Mouse (Mus musculus): ENCODE measurements around the gene Poc1a. TPM values are rescaled to one million over a fixed set of nuclear protein-coding genes. Genes with fewer than 3 reads are reported as not detected.

Gene Poc1a
- total RNA-seq (2021) = 10 to 100 TPM; 11.3 to 11.6 TPM
- long read RNA-seq, experiment 1, transcript Poc1a-201 (11 exons, 2,337 nt) = major isoform, 6 of 11 reads
- long read RNA-seq, experiment 1, partial matches to known transcripts = 1 of 11 reads
- long read RNA-seq, experiment 1, other reads (novel, unspliced or antisense) = 3 of 11 reads
- long read RNA-seq, experiment 2, transcript Poc1a-201 (11 exons, 2,337 nt) = major isoform, 6 of 11 reads
- long read RNA-seq, experiment 2, partial matches to known transcripts = 3 of 11 reads
- long read RNA-seq, experiment 2, other reads (novel, unspliced or antisense) = 2 of 11 reads

DNA sequence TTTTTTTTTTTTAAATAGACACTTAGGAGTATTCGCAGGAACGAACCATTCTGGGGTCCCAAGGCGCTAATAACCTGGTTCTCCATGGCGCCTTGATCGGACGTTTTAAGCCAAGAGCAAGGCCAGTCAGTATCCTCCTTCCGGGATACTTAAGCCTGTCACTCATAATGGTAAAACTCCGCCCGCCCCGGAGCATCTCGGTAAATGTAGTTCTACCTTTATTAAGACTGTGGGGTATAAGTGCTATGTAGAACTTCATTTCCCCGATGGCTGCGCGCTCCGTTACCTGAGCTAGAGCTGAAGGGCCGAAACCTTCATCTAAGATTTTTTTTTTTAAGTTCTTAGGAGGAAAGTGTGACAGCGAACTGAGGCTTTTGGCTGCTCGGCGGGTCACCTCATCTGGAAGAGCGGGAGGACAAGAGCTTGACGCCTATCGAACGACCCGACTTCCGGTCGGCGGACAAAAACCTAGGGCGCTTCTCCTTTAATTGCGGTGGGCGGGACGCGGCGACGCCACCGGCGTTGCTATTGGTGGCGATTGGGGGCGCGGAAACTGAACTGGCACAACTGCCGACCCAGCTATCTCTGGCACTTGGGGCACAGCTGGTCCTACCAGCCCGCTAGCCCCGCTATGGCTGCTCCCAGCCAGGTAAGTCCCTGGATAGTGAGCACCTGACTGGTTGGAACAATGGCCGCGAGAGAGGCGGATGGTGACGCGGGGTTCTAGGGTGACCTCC is at the start of gene Poc1a:
Poc1a (plus strand) TSS at position 254 of the 737 bp plus-strand sequence.
- peak; percentile 85 to 86 for DNase-seq (ENCODE audit: low spot score in 2 of 2)

DNA sequence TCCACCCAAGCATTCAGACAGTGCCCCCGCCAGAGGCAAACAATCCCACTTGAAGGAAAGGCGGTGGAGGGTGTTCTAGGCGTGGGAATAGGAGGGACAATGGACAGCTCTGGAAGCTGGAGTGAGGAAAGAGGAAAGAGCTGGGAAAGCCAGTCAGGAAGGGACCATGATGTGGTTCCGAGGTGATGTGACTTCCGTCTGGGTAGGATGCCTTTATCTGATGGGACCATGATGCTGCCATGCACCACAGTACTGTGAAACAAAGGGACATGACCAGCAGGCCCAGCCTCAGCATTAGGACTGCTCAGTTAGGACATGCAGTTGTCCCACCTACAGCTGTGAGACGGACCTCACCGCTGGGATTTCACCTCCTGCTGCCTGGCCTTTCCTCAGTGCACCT is 49.6 kb upstream of the Poc1a start:
- no peak for DNase-seq (ENCODE audit: low spot score in 2 of 2)

DNA sequence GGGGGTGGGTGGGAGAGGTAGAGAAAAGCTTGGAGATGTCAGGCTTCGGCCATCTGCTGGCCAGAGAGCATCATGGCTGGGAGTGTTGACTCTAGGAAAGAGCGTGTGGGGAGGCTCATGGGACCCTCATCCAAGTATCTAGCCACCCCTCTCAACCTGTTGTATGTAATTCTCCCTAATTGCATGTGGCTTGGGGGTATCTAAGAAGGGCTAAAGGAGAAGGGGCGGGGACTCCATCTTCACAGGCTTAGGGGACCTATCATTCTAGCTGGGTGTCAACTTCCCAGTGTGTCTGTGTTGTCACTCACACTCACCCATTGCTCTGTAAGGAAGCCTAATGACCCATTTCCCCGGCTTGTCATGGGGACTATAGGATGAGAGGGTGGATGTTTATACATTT is 49.0 kb upstream of the Poc1a start:
- no peak for DNase-seq (ENCODE audit: low spot score in 2 of 2)

DNA sequence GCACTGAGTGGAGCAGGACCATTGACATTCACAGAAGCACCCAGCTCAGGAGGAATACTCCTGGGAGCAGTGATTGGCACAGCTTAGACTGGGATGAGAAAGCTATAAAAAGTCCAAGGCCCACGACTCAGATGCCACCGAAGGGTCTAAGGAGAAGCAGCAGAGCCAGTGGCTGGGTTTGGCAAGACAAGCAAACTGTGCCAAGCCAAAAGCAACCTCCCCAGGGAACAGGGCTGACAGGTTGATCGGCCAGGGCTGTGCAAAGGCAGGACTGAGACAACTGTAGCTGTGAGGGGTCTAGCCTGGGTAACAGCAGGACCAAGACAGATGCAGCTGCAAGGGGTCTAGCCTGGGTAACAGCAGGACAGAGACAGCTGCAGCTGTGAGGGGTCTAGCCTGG is 47.9 kb upstream of the Poc1a start:
- DNase-seq (ENCODE audit: low spot score in 2 of 2) = no peak

DNA sequence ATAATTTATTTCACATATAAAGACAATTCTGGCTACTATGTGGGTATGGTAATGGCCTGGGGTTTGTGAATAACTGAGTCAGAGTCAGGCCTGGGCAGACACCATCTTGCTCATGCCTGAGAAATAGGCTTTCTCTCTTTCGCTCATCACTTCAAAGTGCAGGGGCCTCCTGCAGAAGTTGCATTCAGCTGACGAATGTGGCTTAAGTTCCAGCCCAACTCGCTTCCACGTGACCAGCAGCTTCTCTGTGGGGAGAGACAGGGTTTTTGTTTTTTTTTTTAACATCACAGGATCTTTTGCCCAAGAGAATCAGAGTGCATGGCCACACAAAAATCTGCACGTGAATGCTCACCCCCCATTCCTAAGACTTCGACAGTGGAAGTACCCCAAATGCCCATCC is 46.9 kb upstream of the Poc1a start:
- DNase-seq (ENCODE audit: low spot score in 2 of 2) = no peak

DNA sequence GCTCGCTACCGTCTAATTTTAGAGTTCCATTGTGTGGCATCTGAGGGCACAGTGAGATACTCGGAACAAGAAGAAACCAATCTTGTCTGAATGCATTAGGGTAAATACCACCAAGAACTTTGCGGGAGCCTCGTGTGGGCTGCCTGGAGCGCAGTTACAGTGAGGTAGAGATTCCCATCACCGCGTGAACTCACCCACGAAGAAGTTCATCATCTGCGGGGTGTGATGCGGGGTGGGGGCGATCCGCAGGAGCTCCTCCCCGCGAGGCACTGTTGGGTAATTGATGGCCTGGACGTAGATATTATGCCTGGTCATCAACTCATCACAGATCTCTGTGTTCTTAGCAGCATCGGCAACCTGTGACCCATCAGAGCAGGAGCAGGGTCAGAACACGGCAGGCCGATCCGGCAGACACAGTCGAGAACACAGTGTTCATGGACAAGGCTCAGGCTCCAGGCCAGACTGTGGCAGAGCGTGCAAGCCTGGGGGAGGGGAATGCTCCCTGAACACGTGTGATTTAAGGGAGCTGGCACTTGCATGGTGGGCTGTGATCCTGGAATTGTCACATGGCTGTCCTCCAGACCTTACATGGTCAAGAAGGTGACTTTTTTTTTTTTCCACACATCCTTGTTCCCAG is 45.5 kb upstream of the Poc1a start:
- DNase-seq (ENCODE audit: low spot score in 2 of 2) = no peak

DNA sequence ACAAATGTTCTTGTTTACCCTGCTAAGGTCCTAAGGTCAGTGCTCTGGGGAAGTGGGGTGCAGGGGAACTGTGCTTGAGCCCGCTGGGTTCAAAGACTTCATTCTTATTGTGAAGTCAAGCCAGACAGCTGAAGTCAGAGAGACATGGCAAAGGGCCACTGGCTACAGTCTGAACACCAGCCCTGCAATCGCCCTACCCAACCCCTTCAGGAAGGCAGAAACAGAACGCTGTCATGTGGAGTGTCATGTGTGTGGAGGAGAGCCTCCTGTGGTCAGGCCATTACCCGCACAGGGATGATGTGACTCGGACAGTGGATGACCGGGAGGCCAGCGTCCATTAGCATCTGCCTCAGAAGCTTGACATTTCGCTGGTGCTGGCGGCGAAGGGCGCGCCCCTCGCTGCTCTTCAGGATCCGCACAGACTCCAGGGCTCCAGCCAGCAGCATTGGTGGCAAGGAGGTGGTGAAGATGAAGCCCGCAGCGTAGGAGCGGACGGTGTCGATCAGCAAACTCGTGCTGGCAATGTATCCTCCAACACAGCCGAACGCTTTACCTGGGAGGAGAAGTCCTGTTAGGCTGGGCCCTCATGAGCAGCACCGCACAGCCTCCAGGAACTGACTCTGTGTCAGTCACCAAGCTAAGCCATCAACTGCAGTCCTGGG is 44.6 kb upstream of the Poc1a start:
- DNase-seq (ENCODE audit: low spot score in 2 of 2) = no peak

DNA sequence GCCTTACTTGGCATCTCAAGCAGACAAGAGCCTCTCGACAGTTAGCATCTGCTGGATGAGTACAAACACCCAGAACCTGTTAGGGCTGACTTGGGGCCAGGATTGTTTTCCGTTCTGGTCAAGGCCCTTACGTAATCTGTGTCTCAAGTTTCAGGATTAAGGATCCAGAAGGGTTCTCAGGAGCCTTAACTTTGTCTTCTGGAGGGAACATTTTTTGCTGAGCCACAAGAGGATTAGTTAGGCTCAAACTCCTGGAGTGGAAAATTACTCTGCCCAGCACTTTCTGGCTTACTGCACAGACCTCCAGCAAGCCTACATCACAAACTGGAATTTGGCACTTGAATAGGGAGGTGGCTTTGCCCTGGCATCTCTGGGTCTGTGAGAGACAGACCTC is 44.0 kb upstream of the Poc1a start:
- no peak for DNase-seq (ENCODE audit: low spot score in 2 of 2)

DNA sequence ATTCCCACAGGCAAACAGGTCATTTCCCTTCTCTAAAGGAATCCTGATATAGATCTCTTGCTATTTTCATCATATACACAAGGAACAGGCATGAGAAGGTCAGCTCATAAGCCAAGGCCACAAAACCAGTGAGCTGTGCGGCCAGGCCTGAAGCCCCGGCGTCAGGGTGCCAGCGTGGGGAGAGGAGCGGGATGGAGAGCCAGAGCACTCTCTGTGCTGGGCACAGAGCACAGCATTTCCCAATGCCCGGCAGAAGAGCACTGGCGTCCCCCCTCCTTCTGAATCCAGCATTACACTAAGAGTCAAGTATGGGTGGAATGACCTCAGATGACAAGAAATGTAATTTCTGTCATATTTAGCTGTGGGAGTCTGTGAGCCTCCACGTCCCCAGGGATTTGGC is 43.5 kb upstream of the Poc1a start:
- no peak for DNase-seq (ENCODE audit: low spot score in 2 of 2)

DNA sequence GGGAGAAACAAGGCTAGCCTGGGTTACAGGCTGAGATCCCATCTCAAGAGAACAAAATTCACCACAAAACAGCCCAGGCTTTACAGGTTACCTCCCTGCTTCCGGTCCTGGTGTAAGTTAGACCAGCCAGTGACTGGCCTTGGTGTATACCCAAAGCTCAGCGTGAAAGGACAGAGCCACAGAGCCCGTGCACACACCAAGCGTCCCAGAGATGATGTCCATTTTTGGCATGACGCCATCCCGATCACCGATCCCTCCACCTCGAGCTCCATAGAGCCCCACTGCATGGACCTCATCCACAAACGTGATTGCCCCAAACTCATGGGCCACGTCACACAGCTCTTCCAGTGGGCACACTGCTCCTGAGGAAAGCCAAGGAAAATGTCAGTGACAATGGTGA is 43.0 kb upstream of the Poc1a start:
- DNase-seq (ENCODE audit: low spot score in 2 of 2) = no peak

DNA sequence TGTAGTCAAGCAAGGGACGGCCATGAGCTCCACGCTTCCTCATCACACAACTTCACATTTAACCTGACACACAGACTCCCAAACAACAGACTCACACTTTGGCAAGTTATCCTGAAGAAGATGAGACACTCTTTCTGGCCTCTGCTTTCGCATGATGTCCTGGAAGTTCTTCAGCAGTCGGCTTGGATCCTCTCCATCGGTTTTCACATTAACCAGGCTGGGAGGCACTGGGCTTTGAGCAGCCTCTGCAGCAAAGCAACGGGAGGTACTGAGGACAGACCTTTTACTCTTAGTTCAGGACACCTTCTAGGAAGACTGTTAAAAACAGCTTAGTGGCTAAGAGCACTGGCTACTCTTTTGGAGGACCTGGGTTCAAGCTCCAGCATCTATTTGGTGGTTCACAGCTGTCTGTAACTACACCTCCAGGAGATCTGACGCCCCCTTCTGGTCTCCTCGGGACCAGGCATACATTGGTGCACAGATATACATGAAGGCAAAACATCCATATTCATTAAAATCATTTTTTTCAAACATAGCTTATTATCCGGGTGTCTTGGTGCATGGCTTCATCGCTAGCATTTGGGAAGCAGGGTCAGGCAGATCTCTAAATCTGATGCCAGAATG is 39.2 kb upstream of the Poc1a start:
- no peak for DNase-seq (ENCODE audit: low spot score in 2 of 2)

DNA sequence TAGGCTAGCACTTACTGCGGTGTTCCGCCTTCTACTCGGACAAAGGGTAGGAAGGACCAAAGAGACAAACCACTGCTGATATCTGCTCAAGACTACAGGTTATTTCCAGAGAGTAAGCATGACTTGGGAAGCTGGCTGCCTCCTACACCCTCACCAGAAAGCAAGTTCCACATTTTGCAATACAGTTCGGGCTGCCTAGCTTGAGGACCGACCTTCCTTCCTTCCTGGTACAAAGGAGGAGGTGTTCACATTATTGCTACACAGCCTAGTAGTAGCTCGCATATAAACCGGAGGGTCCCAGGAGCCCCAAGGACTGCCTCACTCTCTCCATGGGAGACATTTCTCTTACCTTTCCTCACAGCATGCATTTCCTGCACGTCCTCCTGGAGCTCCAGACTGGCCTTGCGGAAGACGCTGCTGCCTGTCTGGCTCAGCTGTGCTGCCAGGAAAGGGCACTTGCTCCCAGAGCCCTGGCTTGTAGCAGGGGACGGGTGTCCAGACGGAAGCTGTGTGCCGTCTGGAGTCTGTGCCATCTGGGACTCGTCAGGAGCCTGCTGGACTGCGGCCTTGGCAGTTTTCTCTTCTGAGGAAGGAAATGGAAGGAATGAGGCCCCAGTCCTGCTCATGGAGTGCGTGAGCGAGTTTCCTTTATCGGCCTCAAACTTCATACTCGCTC is 37.9 kb upstream of the Poc1a start:
- DNase-seq (ENCODE audit: low spot score in 2 of 2) = no peak

DNA sequence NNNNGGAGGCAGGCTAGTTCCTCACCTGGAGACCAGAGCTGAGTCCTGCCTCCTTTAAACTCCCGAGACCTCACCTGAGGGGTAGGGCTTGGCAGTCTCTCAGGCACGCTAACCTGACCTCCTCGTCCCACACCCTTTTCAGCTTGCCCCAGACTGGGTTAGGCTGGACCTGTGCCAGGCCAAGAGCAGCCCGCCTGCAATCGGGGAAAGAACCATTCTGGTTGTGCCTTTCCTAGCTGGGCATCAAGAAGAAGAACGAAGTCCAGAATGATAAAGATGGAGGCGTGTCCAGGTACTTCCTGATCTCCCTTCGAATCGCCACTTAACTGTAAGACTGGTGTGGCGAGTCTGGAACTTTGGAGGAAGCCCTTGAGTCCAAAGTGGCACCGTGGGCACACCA is 31.3 kb upstream of the Poc1a start:
- DNase-seq (ENCODE audit: low spot score in 2 of 2) = no peak

DNA sequence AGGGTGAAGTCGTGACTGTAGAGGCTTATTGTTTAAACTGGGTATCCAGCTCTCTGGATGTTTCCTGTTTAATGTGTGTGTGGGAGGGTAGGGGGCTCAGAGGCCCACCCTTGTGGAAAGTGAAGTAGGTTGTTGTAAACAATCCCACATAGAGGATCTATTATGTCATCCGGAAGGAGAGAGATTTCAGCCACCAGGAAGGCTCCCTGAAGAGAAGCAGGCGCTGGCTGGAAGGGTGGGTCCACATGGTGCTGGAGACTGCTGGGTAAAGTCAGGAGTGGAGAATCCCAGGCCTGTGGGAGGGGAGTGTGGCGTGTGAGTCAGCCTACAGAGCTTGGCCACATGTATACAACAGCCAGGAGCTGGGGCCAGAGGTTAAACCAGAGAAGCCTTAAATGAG is 30.6 kb upstream of the Poc1a start:
- no peak for DNase-seq (ENCODE audit: low spot score in 2 of 2)

DNA sequence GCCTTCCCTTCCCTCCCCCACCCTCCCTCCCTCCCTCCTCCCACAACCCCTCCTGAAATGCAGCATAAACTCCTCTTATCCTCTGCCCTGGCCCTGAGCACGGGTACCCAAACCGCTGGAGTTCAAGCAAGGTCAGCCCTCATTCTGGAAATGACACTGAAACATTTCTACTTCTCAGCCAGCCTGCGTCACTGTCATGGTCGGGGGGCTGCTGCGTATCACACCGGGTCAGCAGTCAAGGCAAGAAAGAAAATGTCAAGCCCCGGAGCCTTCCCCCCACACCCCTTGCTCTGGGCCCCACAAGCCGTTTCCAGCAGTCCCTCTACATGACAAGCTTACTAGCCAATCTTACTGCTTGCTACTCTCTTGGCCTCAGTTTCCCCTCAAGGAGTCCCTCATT is 29.8 kb upstream of the Poc1a start:
- no peak for DNase-seq (ENCODE audit: low spot score in 2 of 2)

DNA sequence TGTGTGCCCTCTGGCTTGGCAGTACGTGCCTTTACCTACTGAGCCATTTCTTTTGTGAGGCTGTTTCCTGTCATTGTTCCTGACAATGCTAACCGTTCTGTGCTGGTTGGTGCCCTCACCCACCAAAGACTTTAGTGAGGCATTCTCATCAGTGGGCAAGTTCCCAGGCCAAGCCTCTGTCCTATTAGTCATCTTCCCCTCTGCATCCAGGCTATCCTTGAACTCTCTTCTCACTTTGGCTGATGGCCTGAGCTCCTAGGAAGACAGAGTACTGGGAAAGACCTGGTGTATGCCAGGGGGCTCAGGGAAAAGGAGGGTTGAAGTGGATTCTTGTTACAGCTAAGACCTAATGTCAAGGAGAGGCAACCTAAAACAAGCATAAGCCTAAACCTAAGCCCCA is 26.9 kb upstream of the Poc1a start:
- no peak for DNase-seq (ENCODE audit: low spot score in 2 of 2)

DNA sequence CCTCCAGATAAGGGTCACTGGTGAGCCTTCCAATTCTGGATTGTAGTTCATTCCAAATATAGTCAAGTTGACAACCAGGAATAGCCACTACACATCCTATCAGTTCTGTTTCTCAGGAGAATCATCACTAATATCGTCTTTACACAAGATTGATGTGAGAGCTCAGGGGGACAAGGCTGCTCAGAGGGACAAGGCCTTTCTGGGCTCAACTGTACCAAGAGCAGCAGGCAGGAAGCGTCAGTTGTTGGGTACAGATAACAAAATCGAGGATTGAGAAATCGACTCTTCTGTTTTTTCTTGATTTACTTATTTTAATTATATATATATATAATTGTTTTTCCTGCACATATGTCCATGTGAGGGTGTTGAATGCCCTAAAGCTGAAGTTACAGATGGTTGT is 22.4 kb upstream of the Poc1a start:
- DNase-seq (ENCODE audit: low spot score in 2 of 2) = no peak

DNA sequence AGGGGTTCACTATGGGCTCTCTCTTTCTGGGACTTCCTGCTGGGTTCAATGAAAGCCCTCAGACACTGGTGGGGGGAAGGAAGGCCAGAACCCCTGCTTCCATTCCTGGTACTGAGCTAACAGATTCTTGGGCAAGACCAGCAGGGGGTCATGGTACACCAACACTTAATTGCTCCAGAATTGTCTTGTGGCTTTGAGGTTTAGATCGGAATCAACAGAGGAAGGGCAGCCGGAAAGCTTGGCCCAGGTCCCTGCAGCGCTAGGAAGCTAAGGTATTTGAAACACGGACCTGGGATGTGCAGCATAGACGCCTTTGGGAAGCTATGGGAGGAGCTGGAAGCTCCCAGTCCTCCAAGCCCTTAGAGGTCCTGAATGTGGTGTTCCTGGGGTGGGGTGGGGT is 21.9 kb upstream of the Poc1a start:
- no peak for DNase-seq (ENCODE audit: low spot score in 2 of 2)

DNA sequence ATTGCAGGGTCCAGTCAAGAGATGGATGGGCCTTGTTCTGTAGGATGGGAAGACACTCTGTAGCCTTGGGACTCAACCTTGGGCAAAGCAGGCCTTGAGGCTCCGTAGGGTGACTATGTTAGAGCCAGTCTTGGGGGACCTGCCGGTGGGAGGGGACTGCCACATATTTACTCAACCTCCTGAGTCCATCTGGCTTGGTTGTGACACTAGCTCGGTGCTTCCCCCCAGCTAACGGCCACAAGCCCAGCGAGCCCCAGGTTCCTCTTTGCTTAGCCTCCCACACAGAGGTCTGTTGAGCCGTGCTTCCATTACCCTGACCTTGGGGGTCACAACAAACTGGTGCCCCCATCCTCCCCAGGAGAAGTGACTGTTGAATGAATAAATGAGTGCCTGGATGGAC is 19.8 kb upstream of the Poc1a start:
- DNase-seq (ENCODE audit: low spot score in 2 of 2) = no peak

DNA sequence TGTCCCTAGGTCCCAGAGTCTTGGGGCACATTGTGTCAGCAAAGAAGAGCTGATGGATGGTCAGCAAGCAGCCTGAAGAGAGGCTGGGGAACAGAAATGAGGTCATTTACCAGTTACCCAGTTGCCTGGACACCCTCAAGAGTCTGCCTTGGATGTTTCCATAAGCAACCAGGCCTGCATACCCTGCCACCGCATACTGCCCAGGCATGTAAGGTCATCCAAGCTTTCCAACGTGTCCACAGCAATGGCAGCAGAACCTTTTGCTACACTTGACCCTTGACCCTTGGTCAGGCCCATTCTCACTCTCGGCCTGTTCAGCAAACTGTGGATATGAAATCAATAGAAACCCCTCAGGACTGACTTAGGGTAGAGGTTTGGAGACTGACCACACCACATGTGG is 19.4 kb upstream of the Poc1a start:
- DNase-seq (ENCODE audit: low spot score in 2 of 2) = no peak

DNA sequence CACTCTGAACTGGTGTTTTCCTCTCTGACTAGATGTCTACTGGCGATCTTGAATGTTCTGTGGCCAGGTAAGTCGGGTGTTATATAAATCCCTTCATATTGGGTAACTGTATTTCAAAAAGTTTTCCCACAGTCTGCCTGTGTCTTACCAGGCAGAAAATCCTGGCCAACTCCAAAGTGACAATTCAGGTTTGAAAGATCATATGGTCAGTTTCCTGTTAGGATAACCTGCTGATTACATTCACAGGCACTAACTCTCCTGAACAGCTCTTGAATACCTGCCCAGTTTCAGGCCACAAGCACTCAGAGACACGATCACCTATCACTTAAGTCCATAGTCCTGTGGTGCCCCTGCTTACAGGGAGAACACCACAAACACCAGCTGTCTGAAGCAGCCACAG is 18.8 kb upstream of the Poc1a start:
- DNase-seq (ENCODE audit: low spot score in 2 of 2) = no peak

All from adrenal gland, postnatal 4 days (tissue).